Mouse (Mus musculus): ENCODE measurements around the gene Gls.

Gene Gls

GRCm38 (mm10) chr1:52119691-52120090 lies 113.3 kb downstream of the Gls start:
- no peak for DNase-seq (ENCODE audit: low spot score)

- peak; percentile 77 for DNase-seq (ENCODE audit: low spot score)
Measured at GRCm38 (mm10) chr1:52118860-52119591, 114.0 kb downstream of the Gls start, which contains the start of gene Stat1. Gene Stat1 (plus strand): TSS chr1:52119440.

GRCm38 (mm10) chr1:52117777-52118176 lies 115.3 kb downstream of the Gls start:
- DNase-seq (ENCODE audit: low spot score), result no peak

GRCm38 (mm10) chr1:52116441-52116840 lies 116.6 kb downstream of the Gls start:
- DNase-seq (ENCODE audit: low spot score), result no peak

- DNase-seq (ENCODE audit: low spot score), result peak; percentile 97
Measured at GRCm38 (mm10) chr1:52113666-52114069, 119.4 kb downstream of the Gls start.
